ENCODE assay signal across 8 mouse cellular contexts in genomic region chr12:109453065-109453997, GRCm38 (mm10). TPM values are rescaled to one million over a fixed set of nuclear protein-coding genes. Genes with fewer than 3 reads are reported as not detected.
A peak's percentile ranks its signal among the peaks of the same experiment; 100 is the strongest.
DNase-seq lines count a peak whose midpoint lies in the region; ATAC-seq and TF ChIP-seq lines count a peak whose summit lies in the region.

No protein-coding gene starts in this region.

- H3K4me1 ChIP-seq in E14TG2a.4 (replicated peaks; ENCODE audit: low read depth, low read length), result peaks cover 38% of the 10 kb centered on the region
- peaks cover 38% of the 10 kb centered on the region for H3K4me1 ChIP-seq in embryonic facial prominence, embryonic 14.5 days (ENCODE audit: control insufficient read depth, insufficient read depth, low read length)
- H3K4me1 ChIP-seq in limb, embryonic 13.5 days, result peaks cover 65% of the 10 kb centered on the region
- peaks cover 56% of the 10 kb centered on the region for H3K4me1 ChIP-seq in neural tube, embryonic 15.5 days

- H3K9ac ChIP-seq in embryonic facial prominence, embryonic 14.5 days (ENCODE audit: low read depth, low read length), result peak overlapping the region; percentile 77
- peak overlapping the region; percentile 76 for H3K9ac ChIP-seq in limb, embryonic 13.5 days
- peak overlapping the region; percentile 45 for H3K9ac ChIP-seq in neural tube, embryonic 15.5 days (replicated peaks)

- H3K27ac ChIP-seq in embryonic facial prominence, embryonic 14.5 days (replicated peaks; ENCODE audit: low read depth, low read length), result peak overlapping the region; percentile 63
- H3K27ac ChIP-seq in limb, embryonic 13.5 days, result peak overlapping the region; percentile 39
- no peak overlapping the region for H3K27ac ChIP-seq in neural tube, embryonic 15.5 days (replicated peaks)

- H3K4me3 ChIP-seq in E14TG2a.4 (replicated peaks; ENCODE audit: low read length), result peak overlapping the region; percentile 71
- H3K4me3 ChIP-seq in embryonic facial prominence, embryonic 14.5 days (ENCODE audit: low read depth, low read length), result peak overlapping the region; percentile 57
- peak overlapping the region; percentile 55 for H3K4me3 ChIP-seq in limb, embryonic 13.5 days
- H3K4me3 ChIP-seq in neural tube, embryonic 15.5 days (replicated peaks), result peak overlapping the region; percentile 44

- H3K4me2 ChIP-seq in embryonic facial prominence, embryonic 14.5 days (ENCODE audit: low read depth, low read length), result peak overlapping the region; percentile 91
- H3K4me2 ChIP-seq in limb, embryonic 13.5 days (replicated peaks), result peak overlapping the region; percentile 83
- H3K4me2 ChIP-seq in neural tube, embryonic 15.5 days, result peak overlapping the region; percentile 95

- ATAC-seq in embryonic facial prominence, embryonic 14.5 days (ENCODE audit: low read depth), result peak; percentile 68
- peak; percentile 52; the same call in 1 of the 2 replicates for ATAC-seq in limb, embryonic 13.5 days (ENCODE audit: low FRiP score, low read depth)
- ATAC-seq in neural tube, embryonic 15.5 days (ENCODE audit: low FRiP score), result peak; percentile 59

- WGBS in embryonic facial prominence, embryonic 14.5 days, result under 1% methylated on average over 35 of the region's 96 CpGs
- WGBS in limb, embryonic 13.5 days, result under 1% methylated on average over 61 of the region's 96 CpGs
- under 1% methylated on average over 59 of the region's 96 CpGs for WGBS in neural tube, embryonic 15.5 days

- no peak for TF ChIP-seq CTCF in E14TG2a.4 (conservative IDR thresholded peaks at IDR 0.05; ENCODE audit: low read length)

- DNase-seq in gastrocnemius, postnatal 4 days (ENCODE audit: low spot score in 2 of 2), result peak; percentile 56 to 66
- no peak for DNase-seq in gastrocnemius, adult 8-10 months (ENCODE audit: low spot score in 2 of 2)
- peak; percentile 73 for DNase-seq in embryonic facial prominence, embryonic 14.5 days (ENCODE audit: low spot score)
- DNase-seq in frontal cortex, postnatal 25 days (ENCODE audit: low spot score in 2 of 2), result no peak
- DNase-seq in thymus, adult 18-20 months, result no peak

- H3K27me3 ChIP-seq in E14TG2a.4 (ENCODE audit: insufficient read depth, low read length), result peaks cover 96% of the 10 kb centered on the region
- H3K27me3 ChIP-seq in embryonic facial prominence, embryonic 14.5 days (replicated peaks; ENCODE audit: control insufficient read depth, insufficient read depth, low read length), result peaks cover 37% of the 10 kb centered on the region
- H3K27me3 ChIP-seq in limb, embryonic 13.5 days, result peaks cover 75% of the 10 kb centered on the region
- H3K27me3 ChIP-seq in neural tube, embryonic 15.5 days (replicated peaks), result peaks cover 47% of the 10 kb centered on the region

- no peaks in the 10 kb centered on the region for H3K9me3 ChIP-seq in E14TG2a.4 (ENCODE audit: low read length)
- H3K9me3 ChIP-seq in embryonic facial prominence, embryonic 14.5 days (ENCODE audit: control insufficient read depth, low read length), result no peaks in the 10 kb centered on the region
- no peaks in the 10 kb centered on the region for H3K9me3 ChIP-seq in limb, embryonic 13.5 days
- H3K9me3 ChIP-seq in neural tube, embryonic 15.5 days (replicated peaks), result no peaks in the 10 kb centered on the region

- H3K36me3 ChIP-seq in E14TG2a.4 (ENCODE audit: insufficient read depth, low read length), result no peaks in the 10 kb centered on the region
- H3K36me3 ChIP-seq in embryonic facial prominence, embryonic 14.5 days (ENCODE audit: control insufficient read depth, insufficient read depth, low read length), result no peaks in the 10 kb centered on the region; the same call in 1 of the 2 replicates
- no peaks in the 10 kb centered on the region for H3K36me3 ChIP-seq in limb, embryonic 13.5 days
- no peaks in the 10 kb centered on the region for H3K36me3 ChIP-seq in neural tube, embryonic 15.5 days

RNA-seq across cellular contexts. Expression of gene Dlk1, which starts 0.7 kb away (rescaled TPM):
- 1,000 to 10,000 TPM; 4,057 to 4,187 TPM for total RNA-seq in gastrocnemius, postnatal 4 days (2021)
- 1 to 10 TPM in 2 of 4 experiments, under 1 TPM in 2; 0.56 to 1.9 (median 0.95) TPM for total RNA-seq in gastrocnemius, adult 8-10 months (2022)
- polyA plus RNA-seq in embryonic facial prominence, embryonic 14.5 days (2014; fragmentation: Nextera tagmentation; extraction: Ambion mirVana), result 918 and 968 TPM in 2 replicates
- polyA plus RNA-seq in limb, embryonic 13.5 days (2015; fragmentation: Nextera tagmentation; extraction: Ambion mirVana), result 367 and 395 TPM in 2 replicates
- 96.8 and 132 TPM in 2 replicates for polyA plus RNA-seq in neural tube, embryonic 15.5 days (2015; fragmentation: Nextera tagmentation; extraction: Ambion mirVana)

Comparison
In these comparisons a context has a peak if more than half of its experiments do, and no peak if none do; other contexts are left out.
1. DNase-seq: peak in gastrocnemius, postnatal 4 days (2 of 2) and embryonic facial prominence, embryonic 14.5 days (single experiment); none in gastrocnemius, adult 8-10 months (0 of 2), frontal cortex, postnatal 25 days (0 of 2) and thymus, adult 18-20 months (0 of 2).
2. Peak in every context shown above with its lines, with median percentiles within 50 percentile points of each other: H3K4me3 ChIP-seq, ATAC-seq, H3K4me2 ChIP-seq and H3K9ac ChIP-seq.